Mouse (Mus musculus) embryonic facial prominence, embryonic 14.5 days (tissue): ENCODE measurements around the gene Cyp2j6. TPM values are rescaled to one million over a fixed set of nuclear protein-coding genes. Genes with fewer than 3 reads are reported as not detected.

ENCODE experiments used
- polyA plus RNA-seq: library from polyadenylated mRNA; unstranded; fragments of >200 nt; fragmentation: Nextera tagmentation; extraction: Ambion mirVana; gene quantifications from 2 replicates; pipeline ENCODE4 v1.2.1, GENCODE M21; 2014

Cyp2j6 gene
- polyA plus RNA-seq, 1 experiment from 2014 or later = 7.3 TPM

Other genes starting within 250 kb of the Cyp2j6 start
- gene Cyp2j11, start 205.0 kb downstream of the Cyp2j6 start, polyA plus RNA-seq = not detected in 2 replicates
- not detected in 2 replicates for gene Cyp2j8, start 46.3 kb downstream of the Cyp2j6 start, polyA plus RNA-seq
- gene Cyp2j9, start 37.9 kb upstream of the Cyp2j6 start, polyA plus RNA-seq = 3.3 TPM in 2 replicates
- not detected in 2 replicates for gene Cyp2j5, start 110.5 kb upstream of the Cyp2j6 start, polyA plus RNA-seq
- 0.32 TPM in 1 of 2 replicates, not detected in the other for gene Gm12695, start 231.5 kb upstream of the Cyp2j6 start, polyA plus RNA-seq